Mouse (Mus musculus) gonadal fat pad, adult 2 months (tissue): ENCODE measurements around the gene Gm20219. TPM values are rescaled to one million over a fixed set of nuclear protein-coding genes. Genes with fewer than 3 reads are reported as not detected.
A peak's percentile ranks its signal among the peaks of the same experiment; 100 is the strongest.

Experiments used
- DNase-seq: peaks from one replicate; pipeline ENCODE4 v3.0.0-alpha.2; 2012; ENCODE audit warnings: low read depth
- polyA plus RNA-seq: library from polyadenylated mRNA; depleted of rRNA; stranded (reverse); fragments of >200 nt; gene quantifications from 2 replicates; pipeline ENCODE4 v1.2.3, GENCODE M21; 2012

Gm20219 gene
- polyA plus RNA-seq, 1 experiment, result 8.5 TPM

- DNase-seq, result no peak
Observed at GRCm38 (mm10) chr17:56552781-56553363, 1.3 kb downstream of the Gm20219 start.

- peak; percentile 69 for DNase-seq
Observed at GRCm38 (mm10) chr17:56551841-56552581, 2.2 kb downstream of the Gm20219 start.

- peak; percentile 75 for DNase-seq
Observed at GRCm38 (mm10) chr17:56550784-56551475, 3.3 kb downstream of the Gm20219 start.

GRCm38 (mm10) chr17:56548605-56549105 lies 5.5 kb downstream of the Gm20219 start:
- DNase-seq, result no peak

- no peak for DNase-seq
Observed at GRCm38 (mm10) chr17:56547846-56548604, 6.2 kb downstream of the Gm20219 start.

GRCm38 (mm10) chr17:56547116-56547845 lies 6.9 kb downstream of the Gm20219 start:
- no peak for DNase-seq

GRCm38 (mm10) chr17:56546576-56546975 lies 7.6 kb downstream of the Gm20219 start:
- no peak for DNase-seq

- DNase-seq, result no peak
Observed at GRCm38 (mm10) chr17:56545945-56546344, 8.2 kb downstream of the Gm20219 start.

GRCm38 (mm10) chr17:56544699-56545387 lies 9.3 kb downstream of the Gm20219 start:
- no peak for DNase-seq

GRCm38 (mm10) chr17:56543684-56544224 lies 10.4 kb downstream of the Gm20219 start:
- no peak for DNase-seq

- DNase-seq, result no peak
Observed at GRCm38 (mm10) chr17:56542736-56543135, 11.5 kb downstream of the Gm20219 start.

GRCm38 (mm10) chr17:56540562-56540975 lies 13.6 kb downstream of the Gm20219 start:
- no peak for DNase-seq

- DNase-seq, result no peak
Observed at GRCm38 (mm10) chr17:56537912-56538311, 16.3 kb downstream of the Gm20219 start.

- no peak for DNase-seq
Observed at GRCm38 (mm10) chr17:56536874-56537273, 17.3 kb downstream of the Gm20219 start.

GRCm38 (mm10) chr17:56536192-56536591 lies 18.0 kb downstream of the Gm20219 start:
- DNase-seq, result no peak

GRCm38 (mm10) chr17:56524943-56525342 lies 29.2 kb downstream of the Gm20219 start:
- DNase-seq, result no peak

- no peak for DNase-seq
Observed at GRCm38 (mm10) chr17:56522744-56523143, 31.4 kb downstream of the Gm20219 start.

- DNase-seq, result no peak
Observed at GRCm38 (mm10) chr17:56515690-56516410, 38.3 kb downstream of the Gm20219 start.

GRCm38 (mm10) chr17:56514916-56515315 lies 39.3 kb downstream of the Gm20219 start:
- DNase-seq, result no peak

GRCm38 (mm10) chr17:56514330-56514729 lies 39.9 kb downstream of the Gm20219 start:
- DNase-seq, result no peak
